Mouse (Mus musculus): Measurements from ENCODE around the gene Scn1b.
A peak's percentile ranks its signal among the peaks of the same experiment; 100 is the strongest.

Gene Scn1b

GRCm38 (mm10) chr7:31116721-31117145, 10.1 kb downstream of the Scn1b start:
- no peak for DNase-seq (ENCODE audit: low spot score in 2 of 2)

DNA sequence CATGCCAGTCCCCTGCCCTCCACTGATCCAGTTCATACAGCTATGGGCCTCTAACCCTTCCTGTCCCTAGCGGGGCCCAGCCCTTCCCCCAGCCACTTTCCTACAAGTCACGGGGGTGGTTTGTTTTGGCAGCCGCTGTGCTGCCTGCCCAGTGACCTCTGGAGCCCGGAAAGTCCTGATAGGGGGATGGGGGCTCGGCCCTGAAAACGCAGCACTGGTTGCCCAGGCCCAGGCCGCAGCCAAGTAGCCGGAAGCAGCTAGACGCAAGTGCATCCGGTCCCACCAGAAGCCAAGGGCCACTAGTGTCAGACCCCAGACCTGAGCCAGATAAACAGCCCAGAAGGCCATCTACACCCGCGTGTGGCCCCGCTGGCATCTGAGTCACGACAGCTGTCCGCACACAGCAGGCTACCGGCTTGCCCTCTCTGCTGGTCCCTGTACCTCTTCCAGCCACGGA, 11.2 kb downstream of the Scn1b start:
- DNase-seq (ENCODE audit: low spot score in 2 of 2) = no peak

- no peak for DNase-seq (ENCODE audit: low spot score in 2 of 2)
Observed at GRCm38 (mm10) chr7:31115182-31115581, 11.6 kb downstream of the Scn1b start, which contains the start of gene Hpn. Gene Hpn (minus strand): TSS chr7:31115290.

DNA sequence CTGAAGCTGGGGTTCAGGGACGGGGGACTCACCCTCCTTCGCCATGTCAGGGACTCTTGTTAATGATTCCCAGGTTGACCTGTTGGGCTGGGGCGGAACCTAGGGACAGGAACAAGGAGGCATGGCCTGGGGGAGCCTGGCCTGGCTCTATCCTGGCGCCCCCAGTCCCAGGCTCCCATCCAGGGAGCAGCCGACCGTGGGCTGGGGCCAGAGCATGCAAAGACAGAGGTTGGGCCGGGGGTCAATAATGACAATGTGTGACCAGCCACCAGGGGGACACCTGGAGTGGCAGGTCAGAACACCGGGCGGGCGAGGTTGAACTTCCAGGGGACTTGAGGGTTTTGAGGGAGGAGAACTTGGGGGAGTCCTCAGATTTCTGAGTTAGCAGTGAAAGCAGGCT, 12.2 kb downstream of the Scn1b start:
- DNase-seq (ENCODE audit: low spot score in 2 of 2) = no peak

GRCm38 (mm10) chr7:31113800-31114199, 13.0 kb downstream of the Scn1b start:
- DNase-seq (ENCODE audit: low spot score in 2 of 2) = no peak

- no peak for DNase-seq (ENCODE audit: low spot score in 2 of 2)
Observed at GRCm38 (mm10) chr7:31112036-31112435, 14.8 kb downstream of the Scn1b start.

DNA sequence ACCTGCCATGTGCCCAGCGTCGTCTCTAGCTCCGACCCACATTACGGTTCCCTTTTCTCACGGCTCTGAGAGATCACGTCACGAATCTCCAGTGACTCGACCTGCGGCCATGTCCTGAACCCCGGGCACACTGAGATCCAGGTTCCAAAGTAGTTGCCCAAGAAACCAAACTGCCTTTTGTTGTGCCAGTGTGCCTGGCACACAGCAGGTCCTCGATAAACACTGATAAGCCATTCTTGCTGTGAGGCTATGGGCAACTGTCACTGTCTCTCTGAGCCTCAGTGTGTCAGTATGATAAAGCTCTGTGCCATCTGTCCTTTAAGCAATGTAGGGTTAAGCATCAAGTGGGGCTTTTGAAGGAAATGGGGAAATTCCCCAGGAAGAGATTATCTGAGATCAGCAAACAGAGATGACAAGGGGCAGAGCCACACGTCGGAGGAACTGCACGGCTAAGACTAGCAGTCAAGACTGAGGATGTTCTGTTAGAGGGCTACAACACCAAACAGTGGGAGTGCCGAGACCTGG, 15.9 kb downstream of the Scn1b start:
- no peak for DNase-seq (ENCODE audit: low spot score in 2 of 2)

- no peak for DNase-seq (ENCODE audit: low spot score in 2 of 2)
Observed at GRCm38 (mm10) chr7:31109796-31110195, 17.0 kb downstream of the Scn1b start.

GRCm38 (mm10) chr7:31109091-31109490, 17.7 kb downstream of the Scn1b start:
- peak in 1 of 2 experiments; percentile 36 for DNase-seq (ENCODE audit: low spot score in 2 of 2)

DNA sequence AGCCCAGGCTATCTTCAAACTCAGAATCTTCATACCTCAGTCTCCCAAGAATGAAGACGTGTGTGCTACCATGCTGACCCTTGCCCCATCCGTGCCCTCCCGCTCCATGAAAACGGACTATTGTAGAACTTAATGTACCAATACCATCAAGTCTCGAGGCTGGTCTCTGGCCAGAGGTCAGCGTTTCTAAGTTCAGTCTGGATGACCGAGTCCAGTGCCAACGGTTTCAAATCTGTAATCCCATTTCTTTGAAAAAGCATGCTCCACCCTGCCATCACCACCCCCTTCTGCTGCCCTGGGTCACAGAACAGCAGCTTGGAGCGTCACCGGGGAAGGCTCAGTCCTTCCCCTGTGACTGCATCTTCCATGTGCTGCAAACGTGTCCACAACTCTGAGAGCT, 19.0 kb downstream of the Scn1b start:
- no peak for DNase-seq (ENCODE audit: low spot score in 2 of 2)

- no peak for DNase-seq (ENCODE audit: low spot score in 2 of 2)
Observed at GRCm38 (mm10) chr7:31106166-31106565, 20.6 kb downstream of the Scn1b start.

DNA sequence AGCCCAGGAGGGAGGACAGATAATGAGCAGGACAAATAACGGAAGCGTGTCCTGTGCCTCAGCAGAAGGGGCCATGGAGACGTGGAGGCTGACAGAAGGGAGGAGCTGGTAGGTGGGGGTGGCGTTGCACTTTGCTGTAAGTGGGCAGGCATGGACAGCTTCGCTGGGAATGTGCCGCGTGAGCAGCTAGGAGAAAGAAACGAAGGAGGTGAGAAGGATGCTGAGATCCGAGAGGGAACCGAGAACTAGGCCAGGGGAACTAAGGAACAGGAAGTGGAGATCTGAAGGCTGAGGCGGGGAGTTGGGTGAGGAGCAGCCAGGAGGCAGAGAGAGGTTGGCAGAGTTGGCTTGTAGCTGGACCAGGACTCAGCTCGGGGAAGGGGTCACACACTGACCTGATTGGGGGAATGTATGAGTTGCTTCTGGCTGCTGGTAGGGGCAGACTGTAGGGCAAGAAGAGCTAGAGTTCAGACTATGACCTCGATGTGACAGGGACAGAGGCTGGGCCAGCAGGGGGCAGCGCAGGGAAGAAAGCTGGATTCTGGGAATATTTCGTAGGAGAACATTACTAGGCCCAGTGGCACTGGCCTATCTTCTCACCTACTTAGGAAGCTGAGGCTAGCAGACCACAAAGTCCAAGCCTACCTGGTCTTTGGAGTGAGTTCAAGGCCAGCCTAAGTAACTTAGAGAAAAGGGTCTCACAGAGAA, 21.6 kb downstream of the Scn1b start:
- peak in 1 of 2 experiments; percentile 42 for DNase-seq (ENCODE audit: low spot score in 2 of 2)

GRCm38 (mm10) chr7:31100786-31101185, 26.0 kb downstream of the Scn1b start:
- no peak for DNase-seq (ENCODE audit: low spot score in 2 of 2)

DNA sequence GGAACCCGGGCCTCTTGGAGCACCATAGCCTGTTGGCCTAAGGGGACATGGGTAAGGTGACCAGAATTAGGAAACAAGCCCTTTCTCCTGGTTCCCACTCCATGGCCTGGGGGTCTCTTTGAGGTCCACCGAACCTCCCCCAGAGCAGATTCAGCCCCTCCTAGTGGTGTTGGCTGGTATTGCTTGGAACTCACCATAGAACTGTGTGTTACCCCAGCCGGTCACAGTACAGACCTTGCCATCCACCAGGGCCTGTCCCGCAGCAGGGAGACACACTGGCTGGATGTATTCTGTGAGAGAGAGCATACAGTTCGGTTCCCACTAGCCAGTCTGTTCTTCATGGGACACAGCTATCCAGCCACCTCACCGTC, 27.2 kb downstream of the Scn1b start:
- no peak for DNase-seq (ENCODE audit: low spot score in 2 of 2)

DNA sequence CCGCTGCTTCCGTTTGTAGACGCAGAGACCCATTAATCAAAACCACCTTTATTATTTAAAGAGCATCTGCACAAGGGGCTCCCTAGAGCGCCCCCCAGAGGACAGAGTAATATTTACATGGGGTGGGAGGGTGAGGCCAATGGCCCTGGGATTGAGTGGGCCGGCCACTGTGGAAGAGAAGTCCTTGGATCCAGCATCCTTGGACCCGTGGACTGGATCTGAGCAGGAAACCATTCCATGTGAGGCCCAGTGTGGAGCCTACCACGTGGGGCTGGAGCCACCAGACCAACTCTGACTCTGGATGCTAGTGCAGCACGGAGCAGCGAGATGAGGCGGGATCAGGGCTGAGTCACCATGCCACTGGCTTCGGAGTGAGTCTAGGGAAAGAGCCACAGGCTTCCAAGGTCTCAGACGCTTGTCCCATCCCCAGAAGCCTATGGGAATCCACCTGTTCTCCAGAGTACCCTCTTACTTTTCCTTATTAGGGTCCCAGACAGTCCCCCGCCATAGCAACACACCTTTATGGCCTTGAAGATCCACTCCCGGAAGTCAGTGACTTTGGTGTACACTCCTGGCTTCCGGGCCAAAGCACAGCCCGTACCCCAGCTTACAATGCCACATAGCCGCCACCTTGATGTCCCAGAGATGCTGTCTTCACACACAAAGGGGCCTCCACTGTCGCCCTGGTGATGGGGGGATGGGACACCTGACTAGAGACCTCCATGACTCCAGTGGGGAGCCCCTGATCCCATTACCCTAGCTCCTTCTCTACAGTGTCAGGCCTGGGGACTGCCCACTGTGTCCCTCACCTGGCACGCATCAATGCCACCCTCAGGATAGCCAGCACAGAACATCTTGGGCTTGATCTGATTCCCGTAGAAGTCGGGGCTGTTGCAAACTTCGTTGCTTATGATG, 27.8 kb downstream of the Scn1b start:
- DNase-seq (ENCODE audit: low spot score in 2 of 2) = no peak

DNA sequence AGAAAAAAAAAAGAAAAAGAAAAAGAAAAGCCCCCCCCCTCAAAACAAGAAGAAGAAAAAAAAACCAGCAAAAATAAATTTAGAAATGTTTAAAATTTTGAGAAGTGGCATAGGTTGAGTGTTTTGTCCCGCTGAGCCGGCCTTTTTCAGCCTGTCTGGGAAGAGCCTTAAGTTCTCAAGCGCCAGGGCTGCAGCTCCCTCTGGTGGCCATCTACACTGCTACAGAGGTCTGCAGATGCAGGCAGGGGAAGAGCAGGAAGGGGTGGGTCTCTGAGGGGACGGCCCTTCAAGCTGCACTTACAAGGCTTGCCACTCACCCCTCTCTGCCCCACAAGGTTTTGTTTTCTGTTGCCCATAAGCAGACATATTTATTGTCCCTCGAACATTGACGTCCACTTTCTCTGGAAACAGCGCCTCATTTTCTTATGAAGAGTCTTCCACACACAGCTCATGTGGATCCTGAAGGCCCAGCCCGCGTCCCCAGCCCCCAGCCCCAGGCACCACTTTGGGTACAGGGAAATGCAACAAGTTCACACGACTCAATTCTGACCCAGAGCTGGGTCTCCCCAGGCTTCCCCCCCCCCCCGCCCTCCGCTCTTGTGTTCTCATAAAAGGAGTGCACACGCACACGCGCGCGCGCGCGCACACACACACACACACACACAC, 29.1 kb downstream of the Scn1b start:
- DNase-seq (ENCODE audit: low spot score in 2 of 2) = peak; percentile 89 to 93

DNA sequence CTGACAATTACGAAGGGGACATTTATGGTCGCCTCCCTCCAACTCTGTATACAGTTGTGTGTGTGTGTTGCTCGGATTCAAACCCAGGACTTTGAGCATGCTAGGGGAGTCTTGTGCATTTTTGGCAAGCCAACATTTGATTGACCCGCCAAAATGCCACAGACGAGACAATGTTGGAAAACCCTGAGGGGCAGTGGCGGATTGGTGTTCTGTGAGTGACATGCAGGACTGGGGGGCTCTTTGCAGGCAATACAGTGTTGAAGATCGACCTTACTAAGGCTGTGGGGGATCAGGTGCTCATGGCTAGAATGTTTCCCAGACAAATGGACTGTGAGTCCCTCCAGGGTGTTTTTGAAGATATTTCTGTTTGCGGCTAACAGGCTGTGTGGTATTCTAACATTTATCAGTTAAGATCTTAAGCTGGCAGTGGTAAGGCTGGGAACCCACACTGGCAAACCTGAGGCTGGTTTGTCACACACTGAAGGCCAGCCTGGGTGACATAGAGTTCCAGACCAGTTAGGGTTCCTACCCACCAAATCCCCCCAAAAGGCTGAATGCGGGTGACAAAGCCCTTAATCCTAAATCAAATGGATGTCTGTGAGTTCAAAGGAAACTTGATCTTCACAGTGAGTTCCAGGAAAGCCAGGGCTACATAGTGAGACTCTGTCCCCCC, 29.8 kb downstream of the Scn1b start:
- DNase-seq (ENCODE audit: low spot score in 2 of 2) = no peak

DNA sequence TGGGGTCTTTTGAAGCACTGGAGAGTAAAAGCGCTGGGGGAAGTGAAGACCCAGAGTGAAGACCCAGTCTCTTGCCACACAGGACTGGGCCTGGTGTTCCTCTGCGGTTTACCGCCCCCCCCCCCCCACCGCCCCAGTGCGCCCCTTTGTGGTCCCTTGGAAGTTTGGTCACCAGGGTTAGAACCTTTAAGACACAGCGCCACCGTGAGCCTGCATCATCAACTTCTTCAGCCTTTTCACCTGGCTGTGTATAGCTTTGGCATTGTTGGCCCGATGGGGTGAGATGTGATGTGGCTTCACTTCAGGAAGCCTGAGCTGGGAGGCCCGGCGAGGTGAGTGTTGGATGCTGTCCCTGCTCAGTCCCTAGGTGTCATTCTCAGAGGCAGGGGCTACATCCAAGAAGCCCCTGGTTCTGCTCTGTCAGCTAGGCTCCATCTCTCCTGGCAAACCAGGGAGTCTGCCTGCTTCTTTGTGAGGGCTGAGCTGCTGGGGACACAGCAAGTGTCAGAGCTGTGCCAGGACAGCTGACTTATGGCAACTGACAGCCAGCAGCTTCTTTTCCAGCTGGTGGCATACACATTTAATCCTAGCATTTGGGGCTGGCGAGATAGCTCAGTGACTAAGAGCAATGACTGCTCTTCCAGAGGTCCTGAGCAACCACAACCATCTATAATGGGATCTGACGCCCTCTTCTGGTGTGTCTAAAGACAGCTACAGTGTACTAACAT, 31.9 kb downstream of the Scn1b start:
- no peak for DNase-seq (ENCODE audit: low spot score in 2 of 2)

DNA sequence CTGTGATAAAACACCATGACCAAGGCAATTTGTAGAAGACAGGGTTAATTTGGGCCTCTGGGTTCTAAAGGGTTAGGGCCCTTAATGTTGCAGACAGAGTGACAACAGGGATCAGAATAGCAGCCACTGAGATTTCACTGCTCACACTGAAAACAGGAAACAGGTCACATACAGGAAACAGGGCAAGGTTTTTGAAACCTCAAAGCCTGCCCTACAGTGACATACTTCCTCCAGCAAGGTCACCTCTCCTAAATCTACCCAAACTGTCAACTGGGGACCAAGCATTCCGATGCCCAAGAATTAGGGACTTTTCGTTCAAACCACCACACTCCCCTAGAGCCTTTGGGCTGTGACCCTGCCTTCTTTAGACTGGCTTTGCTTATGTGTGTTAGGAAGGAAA, 37.1 kb downstream of the Scn1b start:
- DNase-seq (ENCODE audit: low spot score in 2 of 2) = no peak

- DNase-seq (ENCODE audit: low spot score in 2 of 2) = no peak
Observed at GRCm38 (mm10) chr7:31088206-31088605, 38.6 kb downstream of the Scn1b start.

GRCm38 (mm10) chr7:31087262-31087661, 39.5 kb downstream of the Scn1b start:
- no peak for DNase-seq (ENCODE audit: low spot score in 2 of 2)
